Mouse (Mus musculus): ENCODE results near the gene B4galnt2. TPM values are rescaled to one million over a fixed set of nuclear protein-coding genes. Genes with fewer than 3 reads are reported as not detected.

Gene B4galnt2
- total and polyA plus RNA-seq, 3 experiments, result 0.06 TPM; not detected in 2

- H3K4me3 ChIP-seq, result no peak overlapping the region
- TF ChIP-seq CTCF (IDR thresholded peaks at IDR 0.05) (no peak), POLR2A (IDR thresholded peaks at IDR 0.05; ENCODE audit: insufficient read depth, low read depth, low read length) (no peak), EP300 (IDR thresholded peaks at IDR 0.05; ENCODE audit: insufficient read depth, low read depth, low read length) (no peak)
- no peaks in the 10 kb centered on the region for H3K27me3 ChIP-seq (ENCODE audit: control insufficient read depth, insufficient read depth, low read length)
- H3K4me1 ChIP-seq (ENCODE audit: control insufficient read depth, insufficient read depth, low read length), result peaks cover 35% of the 10 kb centered on the region
- no peaks in the 10 kb centered on the region for H3K79me2 ChIP-seq (replicated peaks; ENCODE audit: control insufficient read depth, insufficient read depth, low read length)
- no peak overlapping the region for H3K9ac ChIP-seq (ENCODE audit: low read depth, low read length)
- 80% methylated on average over 18 of the region's 18 CpGs for WGBS
- no peak for DNase-seq
- intact Hi-C loops (cut with DNase I), result no loop called here
- peaks cover 6% of the 10 kb centered on the region; the same call in 1 of the 2 replicates for H3K36me3 ChIP-seq (ENCODE audit: control insufficient read depth, insufficient read depth, low read length)
- no peak overlapping the region for H3K27ac ChIP-seq
Observed at GRCm38 (mm10) chr11:95832129-95833005, 82.3 kb downstream of the B4galnt2 start.

DNA sequence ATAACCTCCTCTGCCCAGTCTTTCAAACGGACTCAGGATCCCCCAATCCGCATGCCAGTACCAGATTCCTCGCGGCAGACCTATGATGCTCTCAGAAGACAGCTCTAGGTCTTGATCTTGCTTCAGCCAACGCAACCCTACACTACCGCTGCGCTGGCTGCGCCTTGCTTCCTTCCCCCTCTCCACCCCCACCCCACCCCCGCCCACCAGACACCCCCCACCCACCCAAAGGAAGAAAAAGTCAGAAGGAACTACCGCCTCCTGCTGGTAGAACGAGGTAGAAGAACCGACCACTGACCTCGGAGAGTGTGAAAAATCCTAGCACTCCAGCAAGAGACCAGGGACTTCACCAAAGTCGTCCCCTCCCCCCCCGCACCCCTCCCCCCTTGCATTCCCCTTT lies 83.0 kb downstream of the B4galnt2 start:
- Histone ChIP-seq H3K27ac (no peak overlapping the region), H3K79me2 (replicated peaks; ENCODE audit: control insufficient read depth, insufficient read depth, low read length) (no peaks in the 10 kb centered on the region), H3K27me3 (ENCODE audit: control insufficient read depth, insufficient read depth, low read length) (no peaks in the 10 kb centered on the region), H3K36me3 (ENCODE audit: control insufficient read depth, insufficient read depth, low read length) (peaks cover 6% of the 10 kb centered on the region; the same call in 1 of the 2 replicates), H3K4me1 (ENCODE audit: control insufficient read depth, insufficient read depth, low read length) (peaks cover 35% of the 10 kb centered on the region), H3K9ac (ENCODE audit: low read depth, low read length) (no peak overlapping the region), H3K4me3 (no peak overlapping the region)
- DNase-seq, result no peak
- WGBS, result 43% methylated on average over 15 of the region's 15 CpGs
- TF ChIP-seq CTCF (IDR thresholded peaks at IDR 0.05), result peak; percentile 30
- TF ChIP-seq EP300 (IDR thresholded peaks at IDR 0.05; ENCODE audit: insufficient read depth, low read depth, low read length), result no peak
- no peak for TF ChIP-seq POLR2A (IDR thresholded peaks at IDR 0.05; ENCODE audit: insufficient read depth, low read depth, low read length)
- intact Hi-C loops (cut with DNase I), result no loop called here

- no peak overlapping the region; the same call in 1 of the 2 replicates for H3K27ac ChIP-seq
- H3K79me2 ChIP-seq (replicated peaks; ENCODE audit: control insufficient read depth, insufficient read depth, low read length), result no peaks in the 10 kb centered on the region
- H3K36me3 ChIP-seq (ENCODE audit: control insufficient read depth, insufficient read depth, low read length), result peaks cover 6% of the 10 kb centered on the region; the same call in 1 of the 2 replicates
- peak in 1 of 2 experiments; percentile 47 for DNase-seq
- WGBS, result 50% methylated on average over 10 of the region's 10 CpGs
- H3K4me3 ChIP-seq, result peak overlapping the region; percentile 13; the same call in 1 of the 2 replicates
- no peaks in the 10 kb centered on the region for H3K27me3 ChIP-seq (ENCODE audit: control insufficient read depth, insufficient read depth, low read length)
- intact Hi-C loops (cut with DNase I), result no loop called here
- peak overlapping the region; percentile 43 for H3K9ac ChIP-seq (ENCODE audit: low read depth, low read length)
- TF ChIP-seq POLR2A (IDR thresholded peaks at IDR 0.05; ENCODE audit: insufficient read depth, low read depth, low read length), result peak; percentile 41; the same call in 1 of the 2 replicates
- TF ChIP-seq EP300 (IDR thresholded peaks at IDR 0.05; ENCODE audit: insufficient read depth, low read depth, low read length), result no peak
- peaks cover 31% of the 10 kb centered on the region for H3K4me1 ChIP-seq (ENCODE audit: control insufficient read depth, insufficient read depth, low read length)
Observed at GRCm38 (mm10) chr11:95831276-95831619, 83.4 kb downstream of the B4galnt2 start.

DNA sequence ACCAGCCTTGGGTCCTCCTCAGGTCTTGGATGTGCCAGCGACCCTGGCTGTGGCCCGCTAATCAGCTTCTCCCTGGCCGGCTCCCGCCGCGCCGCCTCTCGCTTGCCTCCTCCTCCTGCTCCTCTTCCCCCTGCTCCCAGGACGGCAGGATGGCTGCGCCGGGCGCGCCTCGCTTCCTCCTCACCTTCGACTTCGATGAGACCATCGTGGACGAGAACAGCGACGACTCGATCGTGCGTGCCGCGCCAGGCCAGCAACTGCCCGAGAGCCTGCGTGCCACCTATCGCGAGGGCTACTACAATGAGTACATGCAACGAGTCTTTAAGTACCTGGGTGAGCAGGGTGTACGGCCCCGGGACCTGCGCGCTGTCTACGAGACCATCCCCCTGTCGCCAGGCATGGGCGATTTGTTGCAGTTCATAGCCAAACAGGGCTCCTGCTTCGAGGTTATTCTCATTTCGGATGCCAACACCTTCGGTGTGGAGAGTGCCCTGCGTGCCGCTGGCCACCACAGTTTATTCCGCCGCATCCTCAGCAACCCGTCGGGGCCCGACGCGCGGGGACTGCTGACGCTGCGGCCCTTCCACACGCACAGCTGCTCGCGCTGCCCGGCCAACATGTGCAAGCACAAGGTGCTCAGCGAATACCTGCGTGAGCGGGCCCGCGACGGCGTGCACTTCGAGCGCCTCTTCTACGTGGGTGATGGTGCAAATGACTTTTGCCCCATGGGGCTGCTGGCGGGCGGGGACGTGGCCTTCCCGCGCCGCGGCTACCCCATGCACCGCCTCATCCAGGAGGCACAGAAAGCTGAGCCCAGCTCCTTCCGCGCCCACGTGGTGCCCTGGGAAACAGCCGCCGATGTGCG lies 84.0 kb downstream of the B4galnt2 start:
- peak overlapping the region; percentile 13; the same call in 1 of the 2 replicates for H3K4me3 ChIP-seq
- peak overlapping the region; percentile 43 for H3K9ac ChIP-seq (ENCODE audit: low read depth, low read length)
- H3K36me3 ChIP-seq (ENCODE audit: control insufficient read depth, insufficient read depth, low read length), result peaks cover 3% of the 10 kb centered on the region; the same call in 1 of the 2 replicates
- intact Hi-C loops (cut with DNase I), result no loop called here
- no peak overlapping the region for H3K27ac ChIP-seq
- WGBS, result 46% methylated on average over 80 of the region's 80 CpGs
- H3K79me2 ChIP-seq (replicated peaks; ENCODE audit: control insufficient read depth, insufficient read depth, low read length), result no peaks in the 10 kb centered on the region
- H3K4me1 ChIP-seq (ENCODE audit: control insufficient read depth, insufficient read depth, low read length), result peaks cover 26% of the 10 kb centered on the region
- DNase-seq, result peak in 1 of 2 experiments; percentile 51
- TF ChIP-seq POLR2A (IDR thresholded peaks at IDR 0.05; ENCODE audit: insufficient read depth, low read depth, low read length), result no peak
- 0 out of 2 replicates have a peak, but pooled peaks have one; percentile 8 for TF ChIP-seq EP300 (IDR thresholded peaks at IDR 0.05; ENCODE audit: insufficient read depth, low read depth, low read length)
- TF ChIP-seq CTCF (IDR thresholded peaks at IDR 0.05), result no peak
- no peaks in the 10 kb centered on the region for H3K27me3 ChIP-seq (ENCODE audit: control insufficient read depth, insufficient read depth, low read length)

DNA sequence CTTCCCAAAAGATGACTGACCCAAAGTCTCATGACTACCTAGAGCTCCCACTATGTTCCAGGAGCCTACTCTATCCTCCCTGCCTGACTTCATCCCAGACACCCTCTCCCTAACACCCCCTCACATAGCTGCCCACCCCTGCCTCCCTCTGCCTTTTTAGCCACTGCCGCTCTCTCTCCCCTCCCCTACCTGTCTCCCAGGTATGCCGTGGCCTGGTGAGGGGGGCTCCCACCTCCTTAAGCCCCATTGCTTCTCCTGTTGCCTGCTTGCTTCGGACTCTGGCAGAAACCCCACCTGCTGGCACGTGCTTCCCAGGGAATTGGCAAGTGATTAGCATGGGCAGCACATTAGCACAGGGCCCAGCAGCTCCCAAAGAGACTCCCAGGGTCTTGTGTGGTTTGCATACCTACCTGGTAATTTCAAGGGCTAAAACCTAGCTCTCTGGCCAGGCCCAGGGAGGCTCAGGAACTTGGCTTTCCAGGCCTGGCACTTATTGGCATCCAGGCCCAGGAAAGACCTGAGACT lies 85.1 kb downstream of the B4galnt2 start:
- WGBS, result 57% methylated on average over 4 of the region's 4 CpGs
- Histone ChIP-seq H3K9ac (ENCODE audit: low read depth, low read length) (no peak overlapping the region), H3K27ac (no peak overlapping the region), H3K79me2 (replicated peaks; ENCODE audit: control insufficient read depth, insufficient read depth, low read length) (no peaks in the 10 kb centered on the region), H3K4me3 (no peak overlapping the region), H3K4me1 (ENCODE audit: control insufficient read depth, insufficient read depth, low read length) (peaks cover 20% of the 10 kb centered on the region), H3K36me3 (ENCODE audit: control insufficient read depth, insufficient read depth, low read length) (no peaks in the 10 kb centered on the region), H3K27me3 (ENCODE audit: control insufficient read depth, insufficient read depth, low read length) (no peaks in the 10 kb centered on the region)
- no peak for DNase-seq
- intact Hi-C loops (cut with DNase I), result loop anchor here (2.0 kb wide), 1 partner anchor 59 kb away; no protein-coding TSS in a partner anchor
- no peak for TF ChIP-seq CTCF (IDR thresholded peaks at IDR 0.05)
- no peak for TF ChIP-seq POLR2A (IDR thresholded peaks at IDR 0.05; ENCODE audit: insufficient read depth, low read depth, low read length)
- no peak for TF ChIP-seq EP300 (IDR thresholded peaks at IDR 0.05; ENCODE audit: insufficient read depth, low read depth, low read length)

All from heart, adult 2 months (tissue).